Mouse (Mus musculus) hematopoietic stem cell, adult 5-6 weeks (primary cell): Measurements from ENCODE around the gene Dpt. TPM values are rescaled to one million over a fixed set of nuclear protein-coding genes. Genes with fewer than 3 reads are reported as not detected.
A peak's percentile ranks its signal among the peaks of the same experiment; 100 is the strongest.
"Not testable (repeated sequence)": the region's sequence is repeated elsewhere in the genome, so short reads cannot be mapped to it uniquely, and the experiment has no call there.

Experiments used
- ATAC-seq, 2 experiments: fragments of 125-278 bp in 1 of 2; replicated peaks in 1 of 2; 2 replicates each; pipeline ENCODE4 v1.8.0; 2016 to 2017; ENCODE audit warnings: inconsistent platforms in 2 of 2, mild to moderate bottlenecking in 2 of 2, moderate number of reproducible peaks in 2 of 2, low read depth in 1 of 2, moderate TSS enrichment in 1 of 2; ENCODE audit not compliant: low FRiP score in 2 of 2, poor library complexity in 2 of 2, severe bottlenecking in 2 of 2, insufficient read depth in 1 of 2, low TSS enrichment in 1 of 2
- total RNA-seq: library from RNA; stranded (forward); fragments of 172-1452, 232-1000 nt; gene quantifications from 2 replicates; pipeline ENCODE4 v1.2.3, GENCODE M21; 2017

Dpt gene
- total RNA-seq, 1 experiment from 2014 or later: not detected

DNA sequence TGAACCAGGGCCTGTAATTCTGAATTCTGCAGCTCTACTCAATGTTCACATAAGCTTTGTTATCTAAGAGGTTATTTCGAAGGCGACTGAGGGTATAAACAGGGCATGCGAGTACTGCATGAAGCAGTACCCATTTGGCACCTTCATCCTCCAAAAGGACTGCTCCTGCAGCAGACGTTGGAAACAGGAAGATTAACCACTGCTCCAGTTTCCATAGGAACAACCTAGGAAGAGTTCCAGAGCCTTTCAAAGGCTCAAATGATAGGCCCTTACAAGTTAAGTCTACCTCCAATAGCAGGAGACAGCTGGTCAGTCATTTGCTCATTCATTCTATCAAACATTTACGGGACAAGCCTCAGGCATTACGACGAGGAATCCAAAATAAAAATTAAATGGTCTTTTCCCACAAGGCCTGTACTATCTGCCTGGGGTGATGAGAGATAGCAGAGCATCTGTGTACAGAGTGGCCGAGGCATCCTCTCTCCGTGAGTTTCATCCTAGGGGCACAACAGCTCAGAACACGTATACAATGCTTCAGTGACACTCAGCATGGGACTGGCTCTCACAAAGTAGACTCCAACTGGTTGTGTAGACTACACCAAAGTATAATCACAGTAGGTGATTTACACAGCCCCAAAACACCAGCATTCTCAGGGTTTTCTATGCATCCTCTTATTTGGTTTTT, 8.4 kb downstream of the Dpt start:
- no peak for ATAC-seq

DNA sequence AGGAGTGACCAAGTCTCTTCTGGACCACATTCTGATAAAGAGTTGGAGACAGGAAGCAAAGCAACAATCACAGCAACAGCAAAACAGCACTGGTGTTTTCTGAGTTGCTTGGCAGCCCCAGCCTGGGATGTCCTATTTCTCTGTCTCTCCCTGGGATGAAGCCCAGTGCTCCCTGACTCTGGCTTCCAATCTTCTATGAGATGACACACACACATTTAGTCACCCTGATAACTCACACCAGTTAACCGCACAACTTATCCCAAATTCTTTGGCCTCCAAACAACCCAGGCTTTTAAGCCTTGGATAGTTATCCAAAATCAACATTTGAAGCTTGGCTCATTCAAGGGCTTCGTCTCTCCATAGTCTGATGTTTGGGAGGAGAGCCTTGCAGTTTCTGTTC, 12.9 kb downstream of the Dpt start:
- no peak for ATAC-seq

DNA sequence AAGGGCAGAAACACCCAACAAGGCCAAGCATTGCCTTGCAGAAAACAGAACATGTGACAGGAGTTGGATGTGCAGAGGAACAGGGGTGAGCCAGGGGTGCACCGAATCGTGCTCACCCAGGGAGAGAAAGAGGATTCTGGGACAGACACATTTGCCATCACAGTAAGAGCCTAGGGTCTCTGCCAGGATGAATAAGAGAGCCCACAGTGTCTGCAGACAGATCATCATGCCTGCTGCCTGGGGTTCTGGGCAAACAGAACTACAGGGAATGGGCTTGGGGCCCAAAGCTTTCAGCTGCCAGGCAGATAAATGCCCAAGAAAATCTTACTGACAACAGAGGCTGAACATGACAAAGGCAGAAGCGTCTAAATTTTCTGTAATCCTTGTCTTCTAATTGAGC, 14.9 kb downstream of the Dpt start:
- ATAC-seq: no peak

DNA sequence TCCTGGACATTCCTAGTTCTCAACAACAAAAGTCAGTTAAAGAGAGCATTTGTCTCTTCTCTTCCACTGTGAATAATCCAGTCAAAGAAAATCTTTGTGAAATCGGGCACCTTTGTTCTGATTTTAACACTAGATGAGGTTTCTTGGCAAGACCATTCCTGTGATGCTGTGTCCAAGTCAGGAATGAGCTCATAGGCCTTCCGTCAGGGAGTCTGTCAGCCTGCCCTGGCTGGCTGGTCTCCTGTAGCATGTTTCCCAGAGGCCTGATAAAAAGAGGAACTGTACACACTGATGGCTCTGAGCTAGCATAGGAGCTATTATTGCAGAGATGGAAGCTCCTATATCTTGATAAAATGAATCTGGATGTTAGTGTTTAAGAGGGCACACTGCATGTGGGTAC, 17.8 kb downstream of the Dpt start:
- ATAC-seq: peak; percentile 55 to 60; a peak in 3 of 4 replicates

DNA sequence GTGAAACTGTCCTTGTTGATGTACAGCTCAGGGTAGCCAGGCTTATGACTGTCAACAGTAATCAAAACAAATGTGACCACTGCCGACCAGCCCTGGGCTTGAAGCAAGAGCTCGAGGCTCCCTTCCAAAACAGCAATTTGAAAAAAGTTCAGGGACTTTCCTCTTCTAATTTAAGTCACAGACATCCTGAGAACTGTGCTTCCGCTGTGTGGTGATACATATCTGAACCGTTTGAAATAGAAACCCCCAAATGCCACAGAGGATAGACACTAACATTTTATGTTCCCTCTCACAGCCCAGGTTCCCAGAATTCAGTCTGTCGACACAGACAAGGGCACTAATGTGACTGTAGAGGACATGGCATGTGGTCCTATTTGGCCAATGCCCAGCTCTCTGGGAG, 18.9 kb downstream of the Dpt start:
- ATAC-seq: peak; percentile 71 to 75

DNA sequence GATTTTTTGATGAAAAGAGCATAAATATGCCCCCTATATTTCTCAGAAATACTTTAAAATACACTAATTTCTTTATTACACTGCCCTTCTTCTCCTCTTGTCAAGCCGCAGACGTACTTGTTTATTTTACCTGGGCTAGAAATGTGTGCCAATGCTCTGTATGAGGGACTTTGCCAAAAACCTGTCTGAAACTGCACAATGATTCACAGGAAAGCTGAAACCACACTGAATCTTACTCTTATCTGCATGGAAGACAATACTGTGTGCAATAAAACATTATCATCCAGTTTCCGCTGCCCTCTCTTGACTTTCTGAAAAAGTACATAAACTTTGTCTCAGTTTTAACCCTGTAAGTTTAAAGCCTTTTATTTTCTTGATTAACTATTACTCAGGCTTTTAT, 20.9 kb downstream of the Dpt start:
- ATAC-seq: no peak

DNA sequence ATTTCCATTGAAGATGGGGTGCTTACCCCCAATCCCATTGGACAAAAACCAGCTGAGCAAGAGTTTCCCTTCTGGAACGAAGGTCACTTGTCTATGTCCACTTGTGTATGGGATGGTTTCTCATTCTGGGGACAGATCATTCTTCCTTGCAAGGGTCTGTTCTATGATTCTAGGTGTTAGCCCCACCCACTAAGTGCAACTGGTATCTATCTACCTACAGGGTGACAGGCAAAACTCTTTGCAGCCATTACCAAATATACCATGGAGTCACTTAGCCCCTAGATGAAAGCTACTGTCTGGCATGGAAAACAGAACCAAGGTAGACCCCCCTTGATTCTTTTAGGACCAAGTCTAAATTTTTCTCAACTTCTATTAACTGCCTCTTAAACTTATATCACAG, 24.9 kb downstream of the Dpt start:
- no peak for ATAC-seq

DNA sequence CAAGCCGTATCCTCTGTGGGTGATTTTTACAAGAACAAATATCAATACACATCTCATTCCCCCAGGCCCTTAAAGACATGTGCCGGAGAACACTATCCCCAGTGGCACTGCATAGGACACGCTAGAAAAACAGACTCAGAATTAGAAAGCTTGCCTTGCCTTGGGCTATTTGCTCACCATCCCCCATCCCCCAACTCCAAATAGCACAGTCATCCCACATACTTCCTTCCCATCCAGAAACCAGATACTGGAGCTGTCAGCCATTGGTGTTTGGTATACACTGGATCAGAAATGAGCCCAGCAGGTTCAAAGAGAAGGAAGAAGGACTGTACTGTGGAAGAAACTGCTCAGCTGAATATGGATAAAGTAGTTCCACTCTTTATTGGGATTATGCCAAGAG, 25.4 kb downstream of the Dpt start:
- ATAC-seq: peak in 1 of 2 experiments; percentile 7; a peak in 2 of 4 replicates

DNA sequence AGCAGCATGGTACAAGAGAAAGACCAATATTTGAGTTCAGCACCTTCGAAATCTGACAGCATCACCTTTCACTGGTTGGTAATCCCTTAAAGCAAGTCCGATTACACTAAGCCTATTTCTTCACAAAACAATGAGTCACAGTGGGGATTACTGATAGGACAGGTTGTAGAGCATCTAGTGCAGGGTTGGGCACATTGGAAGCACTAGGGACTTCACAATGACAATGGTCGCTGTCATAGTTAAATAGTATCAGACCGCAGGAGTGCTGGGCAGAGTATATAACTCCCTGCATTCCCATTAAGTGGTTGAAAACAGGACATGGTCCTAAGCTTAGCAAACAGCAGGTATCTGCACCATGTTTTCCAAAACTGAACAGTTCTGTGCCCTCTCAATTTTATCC, 25.8 kb downstream of the Dpt start:
- ATAC-seq: no peak

DNA sequence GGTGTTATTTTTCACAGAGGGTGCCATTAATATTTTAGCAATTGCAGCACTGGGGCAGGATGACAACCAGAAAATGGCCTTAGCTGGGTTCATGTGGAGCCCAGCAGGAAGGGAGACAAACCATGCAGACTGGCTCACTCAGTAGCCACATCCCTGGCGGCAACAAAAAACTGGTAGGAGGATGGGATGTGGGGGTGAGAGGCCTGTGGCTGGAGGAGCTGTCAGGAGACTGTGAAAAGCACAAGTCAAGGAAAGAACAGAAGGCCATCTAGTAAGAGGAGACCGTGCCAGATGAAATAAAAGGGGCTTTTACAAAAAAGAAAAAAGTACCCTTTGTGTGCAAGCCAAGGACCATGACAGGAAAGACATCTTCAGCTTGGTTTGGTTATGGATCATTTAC, 28.5 kb downstream of the Dpt start:
- no peak for ATAC-seq

DNA sequence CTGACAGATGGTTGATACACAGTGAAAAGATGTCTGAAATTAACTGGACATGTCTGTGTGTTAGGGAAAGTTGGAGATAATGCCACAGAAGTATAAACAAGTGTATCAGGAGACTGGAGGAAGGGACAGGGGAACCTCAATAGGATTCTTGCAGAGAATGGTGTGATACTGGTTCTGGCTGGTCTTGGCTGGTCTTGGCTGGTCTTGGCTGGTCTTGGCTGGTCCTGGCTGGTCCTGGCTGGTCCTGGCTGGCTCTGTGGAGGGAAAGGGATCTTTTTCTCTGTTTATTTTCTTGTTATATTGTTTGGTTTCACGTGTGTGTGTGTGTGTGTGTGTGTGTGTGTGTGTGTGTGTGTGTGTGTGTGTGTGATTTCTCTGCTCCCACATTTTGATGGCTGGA, 33.4 kb downstream of the Dpt start:
- no peak for ATAC-seq

DNA sequence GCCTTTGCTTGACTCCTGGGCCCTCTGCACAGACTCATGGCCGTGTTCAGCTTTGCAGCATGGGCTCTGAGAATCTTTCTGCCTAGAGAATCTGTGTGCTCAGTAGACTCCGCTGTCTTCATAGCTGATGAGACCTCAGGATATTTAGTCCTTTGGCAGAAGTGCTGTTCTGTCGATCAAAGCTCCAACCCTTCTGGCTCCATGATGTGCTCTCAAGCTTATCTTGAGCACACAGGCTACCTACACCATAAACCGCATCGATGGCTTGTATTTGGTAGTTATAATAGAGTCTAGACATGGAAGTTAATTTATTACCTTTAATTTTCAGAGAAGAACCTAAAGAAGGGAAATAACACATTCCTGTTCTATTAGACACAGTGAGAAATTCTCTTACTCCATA, 36.0 kb downstream of the Dpt start:
- ATAC-seq: no peak

DNA sequence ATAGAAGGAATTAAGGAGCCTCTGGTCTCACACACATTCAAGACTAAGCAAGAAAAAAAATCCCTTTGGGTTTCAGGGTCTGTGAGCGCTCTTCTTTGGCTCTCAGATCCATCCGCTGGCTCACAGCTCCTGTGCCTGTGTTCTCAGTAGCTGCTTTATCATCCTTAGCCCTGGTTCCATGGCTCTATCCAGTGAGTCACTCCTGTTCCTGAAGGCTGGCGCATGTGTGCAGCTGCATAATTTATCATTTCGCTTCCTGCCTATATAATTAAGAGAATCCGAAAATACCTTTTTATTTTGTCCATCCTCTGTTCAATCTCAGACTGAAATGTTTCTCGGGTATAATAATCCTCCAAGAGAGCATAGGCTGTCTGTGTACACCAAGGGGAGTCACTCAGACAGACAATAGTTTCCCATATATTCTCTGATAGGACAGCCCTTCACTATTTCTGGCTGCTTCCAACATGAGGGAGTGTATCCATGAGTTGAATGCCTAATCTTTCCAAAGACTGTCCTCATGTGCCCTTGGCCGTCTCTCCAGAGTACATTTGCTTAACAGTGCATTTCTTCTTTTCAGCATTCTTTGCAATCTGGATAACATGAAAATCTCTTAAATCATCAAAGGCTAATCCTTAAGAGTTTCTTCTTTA, 52.3 kb downstream of the Dpt start:
- no peak for ATAC-seq

DNA sequence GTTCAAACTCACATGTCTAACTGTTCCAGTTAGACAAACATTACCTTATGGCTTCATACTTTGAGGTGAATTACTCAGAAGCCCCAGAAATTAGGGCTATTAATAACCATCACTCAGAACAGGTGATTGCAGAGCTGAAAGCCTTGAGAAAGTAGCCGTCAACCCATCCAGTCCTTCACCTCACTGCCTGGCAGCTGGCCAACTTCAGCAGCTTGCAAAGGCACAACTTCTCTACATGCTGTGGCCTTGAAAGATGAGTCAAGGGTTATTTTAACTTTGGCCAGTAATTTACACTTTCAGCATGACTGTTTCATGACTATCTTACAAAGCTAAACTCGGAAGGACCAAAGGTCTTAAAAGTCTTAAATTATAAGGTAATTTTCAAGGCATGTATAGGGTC, 59.3 kb downstream of the Dpt start:
- not testable (repeated sequence) for ATAC-seq

DNA sequence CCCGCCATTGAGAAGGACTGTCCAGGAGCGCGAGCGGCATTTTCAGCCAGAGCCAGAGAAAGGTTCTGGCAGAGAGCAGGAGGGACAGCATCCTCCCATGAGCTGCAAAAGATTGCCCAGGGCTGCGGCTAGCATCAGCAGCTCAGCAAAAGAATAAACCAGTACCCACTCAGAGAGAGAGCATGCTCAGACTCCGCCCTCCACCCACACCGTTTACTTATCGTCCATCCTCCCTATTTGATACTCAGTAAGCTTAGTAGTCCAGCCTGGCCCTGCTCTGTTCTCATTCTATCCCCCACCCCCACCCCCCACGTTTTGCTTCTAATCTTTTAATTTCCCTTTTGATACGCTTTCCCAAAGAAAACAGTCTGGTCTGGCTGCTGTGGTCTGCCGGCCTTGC, 63.5 kb downstream of the Dpt start:
- no peak for ATAC-seq

DNA sequence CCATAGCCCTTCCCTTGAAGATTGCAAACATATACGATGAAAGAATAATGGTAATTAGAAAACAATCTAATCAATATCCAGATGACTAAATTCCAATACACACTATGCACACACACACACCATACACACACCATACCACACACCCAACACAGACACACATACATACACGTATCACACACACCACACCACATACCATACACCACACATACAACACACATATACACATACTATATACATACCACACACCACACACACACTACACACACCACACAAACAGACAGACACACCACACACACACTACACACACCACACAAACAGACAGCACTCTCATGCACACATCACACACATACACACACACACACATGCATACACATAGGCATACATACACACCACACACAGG, 64.3 kb downstream of the Dpt start:
- ATAC-seq: no peak

DNA sequence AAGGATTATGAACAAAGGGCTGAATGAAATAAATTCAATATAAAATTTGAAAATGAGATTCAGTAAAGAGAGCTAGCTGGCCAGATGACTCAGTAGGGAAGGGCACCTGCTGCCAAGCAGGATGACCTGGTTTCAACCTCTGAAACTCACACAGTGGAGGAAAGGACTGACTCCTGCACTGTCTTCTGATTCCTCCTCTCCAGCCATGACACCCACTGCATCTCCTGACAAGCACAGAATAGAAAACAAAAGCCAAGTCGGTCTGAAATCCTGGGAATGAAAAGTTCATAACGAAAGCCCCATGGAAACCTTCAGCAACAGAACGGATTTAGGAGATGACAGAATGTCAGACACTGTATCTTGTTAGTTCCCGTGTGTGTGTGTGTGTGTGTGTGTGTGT, 65.1 kb downstream of the Dpt start:
- ATAC-seq: no peak

DNA sequence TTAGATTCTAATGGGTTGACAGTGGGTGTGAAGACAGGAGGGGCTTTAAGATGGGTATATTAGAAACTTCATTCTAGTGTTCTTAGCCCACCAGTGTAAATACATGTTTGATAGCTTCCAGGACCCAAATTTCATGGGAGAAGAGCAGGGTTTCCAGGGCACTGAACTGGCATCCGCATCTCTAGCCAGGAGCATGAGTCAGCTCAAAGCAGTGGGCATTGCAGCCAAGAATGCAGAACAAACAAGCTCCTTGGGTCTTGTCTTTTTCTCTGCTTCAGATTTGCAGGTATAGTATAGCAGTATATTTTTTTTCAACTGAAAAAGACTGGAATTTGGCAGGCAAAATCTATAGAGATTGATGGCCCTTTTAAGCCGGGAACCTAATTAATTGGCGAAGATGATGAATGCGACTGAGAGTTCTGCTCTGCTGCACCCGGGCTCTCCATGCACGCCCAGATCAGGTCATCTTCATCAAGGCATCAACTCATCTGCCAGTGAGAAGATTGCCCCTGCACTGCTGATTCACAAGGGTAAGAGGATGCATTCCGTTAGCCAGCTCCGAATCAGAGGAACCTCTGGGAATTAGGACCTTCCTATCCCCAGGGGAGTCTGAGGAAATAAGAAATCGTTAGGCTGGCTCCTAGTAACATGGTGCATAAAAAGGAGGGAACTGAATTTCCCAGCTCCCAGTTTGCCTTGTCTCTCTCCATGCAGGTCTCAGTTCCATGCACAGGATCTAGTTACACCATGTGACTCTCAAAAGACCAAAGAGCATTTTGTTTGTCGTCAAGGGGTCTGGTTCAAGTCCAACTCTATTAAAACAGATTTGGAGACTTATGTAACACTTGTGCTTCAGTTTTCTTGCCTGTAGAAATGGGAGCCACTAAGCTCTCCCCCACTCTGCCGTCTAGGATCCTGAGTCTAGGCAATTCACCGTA, 66.8 kb downstream of the Dpt start:
- ATAC-seq: no peak
